Mouse (Mus musculus) right cerebral cortex, postnatal 14 days (tissue): ENCODE measurements around the gene Ephx4.
"Not testable (repeated sequence)": the region's sequence is repeated elsewhere in the genome, so short reads cannot be mapped to it uniquely, and the experiment has no call there.

Experiments used
- DNase-seq: peaks from one replicate; pipeline ENCODE4 v3.0.0; 2022

The Ephx4 gene

GRCm38 (mm10) chr5:107402436-107402835 lies at the start of gene Ephx4:
Gene Ephx4 (plus strand): TSS chr5:107402736.
- no peak for DNase-seq

DNA sequence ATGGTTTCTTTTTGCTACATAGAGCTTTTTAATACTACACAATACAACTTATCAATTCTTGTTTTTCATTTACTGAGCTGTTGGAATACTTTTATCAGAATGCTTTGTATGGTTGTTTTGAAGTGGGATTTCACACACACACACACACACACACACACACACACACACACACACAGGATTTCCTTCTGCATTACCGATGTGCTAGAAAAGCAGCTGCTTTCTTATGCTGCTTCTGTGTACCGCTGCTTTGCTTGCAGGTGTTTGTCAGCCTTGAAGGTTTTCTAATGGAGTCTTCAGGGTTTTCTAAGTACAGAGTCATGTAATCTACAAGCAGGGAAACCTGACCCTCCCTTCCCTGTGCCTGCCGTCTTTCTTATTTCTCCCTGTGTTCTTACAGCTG lies 48.6 kb upstream of the Ephx4 start:
- no peak for DNase-seq

- no peak for DNase-seq
Measured at GRCm38 (mm10) chr5:107355801-107356200, 46.7 kb upstream of the Ephx4 start.

DNA sequence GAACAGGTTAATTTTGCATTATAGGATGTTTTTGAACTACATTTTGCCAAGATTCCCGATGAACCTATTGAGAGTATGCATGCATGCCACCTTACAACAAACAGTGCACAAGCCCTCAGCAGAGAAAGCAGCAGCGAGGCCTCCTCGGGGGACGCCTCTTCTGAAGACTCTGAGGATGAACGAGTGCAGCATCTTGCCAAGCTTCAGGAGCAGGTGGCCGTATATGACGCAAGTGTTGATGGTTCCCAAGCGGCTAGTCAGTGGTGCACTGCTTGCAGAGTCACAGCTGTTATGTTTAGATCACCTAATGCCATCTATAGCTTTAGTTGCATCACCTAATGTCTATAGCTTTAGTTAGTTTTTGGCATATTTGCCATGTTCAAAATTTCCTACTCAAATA lies 44.8 kb upstream of the Ephx4 start:
- no peak for DNase-seq

GRCm38 (mm10) chr5:107359395-107360053 lies 43.0 kb upstream of the Ephx4 start:
- peak; percentile 78 for DNase-seq

GRCm38 (mm10) chr5:107360054-107360730 lies 42.3 kb upstream of the Ephx4 start:
- DNase-seq, result no peak

DNA sequence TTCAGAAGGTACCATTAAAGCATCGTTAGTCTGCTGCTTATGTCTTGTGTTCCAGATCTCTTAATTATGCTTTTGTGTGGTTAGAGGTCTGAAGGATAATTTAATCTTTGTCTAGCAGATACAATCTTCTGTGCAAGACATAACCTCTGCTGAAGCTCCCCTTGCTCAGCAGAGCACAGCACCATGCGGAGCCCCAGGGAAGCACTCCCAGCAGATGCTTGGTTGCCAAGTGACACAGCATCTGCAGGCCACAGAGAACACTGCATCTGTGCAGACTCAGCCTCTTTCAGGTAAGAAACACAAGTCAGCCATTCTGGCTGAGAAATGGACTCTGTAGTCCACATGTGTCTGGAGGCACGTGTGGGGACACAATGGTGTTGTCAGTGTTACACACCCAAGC lies 32.5 kb upstream of the Ephx4 start:
- no peak for DNase-seq

- DNase-seq, result no peak
Measured at GRCm38 (mm10) chr5:107371335-107371734, 31.2 kb upstream of the Ephx4 start.

DNA sequence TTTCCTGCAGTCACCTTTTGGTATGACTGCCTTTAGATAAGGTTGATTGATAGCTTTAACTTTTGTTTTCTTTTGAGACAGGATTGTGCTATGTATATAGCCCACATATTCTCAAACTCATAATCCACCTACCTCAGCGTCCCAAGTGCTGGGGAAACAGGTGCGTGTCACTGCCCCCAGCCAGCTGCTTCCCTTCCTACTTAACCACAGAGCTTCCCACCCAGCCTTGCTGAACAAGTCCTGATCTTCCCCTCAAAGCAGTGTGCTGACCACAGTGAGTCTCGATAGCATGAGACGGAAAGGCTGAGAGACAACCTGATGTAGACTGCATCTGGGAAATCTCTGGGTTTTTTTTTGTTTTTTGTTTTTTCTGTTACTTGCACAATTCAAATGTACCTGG lies 29.3 kb upstream of the Ephx4 start:
- DNase-seq, result no peak

DNA sequence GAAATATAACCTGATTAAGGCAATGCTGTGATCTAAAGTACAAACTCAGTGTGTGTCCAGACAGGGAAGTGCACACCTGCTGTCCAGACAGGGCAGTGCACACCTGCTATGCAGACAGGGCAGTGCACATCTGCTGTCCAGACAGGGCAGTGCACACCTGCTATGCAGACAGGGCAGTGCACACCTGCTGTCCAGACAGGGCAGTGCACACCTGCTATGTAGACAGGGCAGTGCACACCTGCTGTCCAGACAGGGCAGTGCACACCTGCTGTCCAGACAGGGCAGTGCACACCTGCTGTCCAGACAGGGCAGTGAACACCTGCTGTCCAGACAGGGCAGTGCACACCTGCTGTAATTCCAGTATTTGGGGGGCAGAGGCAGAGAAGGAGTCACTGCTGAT lies 16.1 kb upstream of the Ephx4 start:
- DNase-seq, result not testable (repeated sequence)

GRCm38 (mm10) chr5:107387788-107388187 lies 14.7 kb upstream of the Ephx4 start:
- DNase-seq, result no peak

- peak; percentile 33 for DNase-seq
Measured at GRCm38 (mm10) chr5:107389373-107389772, 13.2 kb upstream of the Ephx4 start.

DNA sequence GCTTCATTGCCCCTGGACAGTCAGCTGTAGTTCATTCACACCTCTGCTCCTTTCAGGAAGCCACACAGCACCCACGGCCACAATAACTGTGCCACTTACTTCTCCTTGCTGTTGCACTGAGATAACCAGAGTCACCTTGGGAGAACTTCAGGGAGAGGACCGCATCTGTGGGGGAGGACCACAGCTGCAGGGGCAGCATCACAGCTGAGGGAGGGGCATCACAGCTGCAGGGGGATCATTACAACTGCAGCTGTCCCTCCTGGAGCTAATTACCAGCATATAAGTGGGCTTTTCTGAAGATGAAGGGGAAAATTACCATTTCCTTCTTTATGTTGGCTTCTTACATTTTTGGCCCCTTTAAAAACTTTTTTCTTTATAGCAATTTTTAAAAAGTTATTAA lies 8.1 kb upstream of the Ephx4 start:
- DNase-seq, result no peak

DNA sequence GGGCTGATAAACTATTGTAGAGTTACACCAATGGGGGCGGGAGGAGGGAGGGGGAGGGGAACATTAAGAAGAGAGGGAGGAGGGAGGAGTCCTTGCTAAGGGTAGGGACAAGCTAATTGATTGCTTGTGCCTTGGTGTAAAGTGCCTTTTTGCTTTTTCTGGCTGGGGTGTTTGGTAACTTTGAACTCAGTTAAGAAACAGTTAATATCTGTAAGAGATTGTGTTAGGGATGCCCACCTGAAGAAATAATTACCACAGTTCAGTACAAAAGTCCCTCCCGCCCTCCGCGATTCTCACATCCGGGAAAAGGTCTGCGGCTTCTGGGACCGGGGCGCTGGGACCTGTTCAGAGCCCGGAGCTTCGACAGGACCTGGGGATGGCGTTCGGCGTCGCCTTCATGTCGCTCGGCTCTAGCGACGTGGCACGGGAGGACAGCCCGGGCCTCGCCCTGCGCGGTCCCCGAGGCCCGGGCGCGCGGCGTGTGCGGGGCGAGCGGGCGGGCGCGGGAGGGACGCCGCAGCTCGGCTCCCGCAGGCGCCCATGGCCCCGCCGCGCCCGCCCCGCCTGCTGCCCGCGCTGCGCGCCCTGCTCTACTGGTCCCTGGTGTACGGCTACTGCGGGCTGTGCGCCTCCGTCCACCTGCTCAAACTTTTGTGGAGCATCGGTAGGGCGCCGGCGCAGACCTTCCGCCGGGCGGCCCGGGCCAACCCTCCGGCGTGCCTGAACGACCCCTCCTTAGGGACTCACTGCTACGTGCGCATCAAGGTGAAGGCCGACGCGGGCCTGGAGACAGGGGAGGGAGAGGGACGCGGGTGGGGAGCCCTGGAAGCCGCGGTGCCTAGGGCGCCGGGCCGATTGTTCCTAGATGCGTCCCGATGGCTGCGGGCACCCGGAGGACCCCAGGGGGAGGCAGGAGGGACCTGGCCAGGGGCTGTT lies 743 bp downstream of the Ephx4 start:
- peak; percentile 43 for DNase-seq

- DNase-seq, result no peak
Measured at GRCm38 (mm10) chr5:107403947-107404684, 1.6 kb downstream of the Ephx4 start.

DNA sequence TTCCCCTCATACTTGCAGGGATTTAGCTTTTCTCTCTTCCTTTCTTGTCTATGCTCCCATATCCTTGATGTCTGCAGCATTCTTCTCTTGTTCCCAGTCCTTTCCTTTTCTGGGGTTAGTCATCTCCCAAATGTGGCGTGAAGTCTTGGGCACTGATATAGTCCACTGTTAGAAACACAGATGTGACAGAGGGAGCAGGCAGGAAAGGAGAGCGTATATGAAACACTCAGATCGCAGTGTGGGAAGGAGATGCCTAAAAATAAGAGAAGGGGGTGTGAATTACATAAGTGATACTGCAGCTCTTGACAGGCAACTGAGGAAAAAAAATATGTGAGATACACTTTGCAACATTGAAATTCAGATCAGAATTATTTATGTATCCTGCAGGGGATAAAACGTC lies 2.8 kb downstream of the Ephx4 start:
- DNase-seq, result no peak

DNA sequence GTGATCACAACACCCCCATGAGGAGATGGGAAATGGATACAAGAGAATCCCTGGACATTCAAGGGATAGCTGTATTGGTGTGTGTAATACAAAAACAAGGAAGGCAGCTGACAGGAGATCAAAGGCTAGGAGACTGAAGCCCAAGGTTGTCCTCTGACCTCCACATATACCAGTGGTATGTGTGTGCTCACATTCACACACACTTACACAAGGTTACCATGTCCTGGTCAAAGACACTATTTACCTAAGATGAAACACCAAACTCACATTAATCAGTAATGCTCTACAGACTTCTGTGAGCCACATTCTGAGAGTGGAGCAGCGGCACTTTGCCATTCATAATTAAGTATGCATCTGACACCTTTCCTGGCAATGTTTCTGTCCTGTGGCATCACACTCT lies 7.8 kb downstream of the Ephx4 start:
- no peak for DNase-seq

- DNase-seq, result no peak
Measured at GRCm38 (mm10) chr5:107411326-107411725, 8.8 kb downstream of the Ephx4 start.

- DNase-seq, result no peak
Measured at GRCm38 (mm10) chr5:107412285-107412684, 9.7 kb downstream of the Ephx4 start.

DNA sequence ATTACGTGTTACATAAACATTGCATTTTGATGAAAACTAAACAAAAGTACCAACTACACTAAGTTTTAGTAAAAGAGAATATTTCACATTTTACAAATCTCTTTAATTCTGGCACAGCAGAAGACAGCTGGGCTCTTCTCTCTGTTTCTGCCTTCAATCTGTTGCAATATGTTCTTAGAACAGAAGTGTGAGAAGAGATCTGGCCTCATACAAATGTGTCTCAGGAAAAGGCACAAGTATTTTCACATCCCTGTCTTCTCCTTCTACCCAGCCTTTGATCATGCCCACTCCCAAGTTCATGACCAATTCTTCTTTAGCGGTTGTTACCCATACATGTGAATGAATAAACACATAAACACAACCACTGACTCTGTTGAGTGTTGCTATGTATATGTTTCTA lies 12.6 kb downstream of the Ephx4 start:
- DNase-seq, result no peak

DNA sequence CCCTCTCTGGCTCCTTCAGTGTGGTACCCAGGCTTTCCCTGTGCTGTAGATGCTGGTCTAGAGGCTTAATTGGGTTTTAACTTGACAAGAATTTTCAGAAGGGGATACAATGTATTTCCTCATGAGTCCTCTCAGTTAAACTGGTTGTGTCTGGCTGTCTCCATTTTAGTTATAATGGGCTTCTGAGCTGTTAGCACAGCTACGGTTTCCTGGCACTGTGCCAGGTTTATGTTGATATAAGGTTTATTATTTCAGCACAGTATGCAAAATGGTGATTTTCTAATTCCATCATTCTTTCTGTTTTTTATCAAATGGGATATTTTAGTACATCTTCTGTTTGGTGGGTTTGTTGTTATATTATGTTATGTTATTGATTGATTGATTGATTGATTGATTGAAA lies 19.1 kb downstream of the Ephx4 start:
- no peak for DNase-seq

- no peak for DNase-seq
Measured at GRCm38 (mm10) chr5:107431249-107431648, 28.7 kb downstream of the Ephx4 start, which contains the start of gene Lpcat2b. Gene Lpcat2b (plus strand): TSS chr5:107431549.

GRCm38 (mm10) chr5:107434001-107434400 lies 31.5 kb downstream of the Ephx4 start:
- no peak for DNase-seq
